Mouse (Mus musculus): ENCODE measurements around the gene Enox1. TPM values are rescaled to one million over a fixed set of nuclear protein-coding genes. Genes with fewer than 3 reads are reported as not detected.
"Not testable (repeated sequence)": the region's sequence is repeated elsewhere in the genome, so short reads cannot be mapped to it uniquely, and the experiment has no call there.

The Enox1 gene
- total RNA-seq (2014; rRNA removed) (42.7 and 43.5 TPM in 2 replicates), polyA plus RNA-seq (2015; fragmentation: Nextera tagmentation; extraction: Ambion mirVana) (29.1 and 30.7 TPM in 2 replicates)

GRCm38 (mm10) chr14:77156222-77156910, at the start of gene Enox1:
Gene Enox1, plus strand, starts transcription at chr14:77156763.
- peak within 1 kb of the TSS; percentile 94 for H3K9ac ChIP-seq (replicated peaks; ENCODE audit: low read length)
- WGBS, result under 1% methylated on average over 72 of the region's 73 CpGs
- H3K4me2 ChIP-seq (ENCODE audit: low read depth, low read length), result peak within 1 kb of the TSS; percentile 88
- H3K4me3 ChIP-seq (ENCODE audit: low read length), result peak within 1 kb of the TSS; percentile 97
- H3K9me3 ChIP-seq (ENCODE audit: low read length), result no peaks in the 10 kb centered on the region
- H3K27me3 ChIP-seq (ENCODE audit: insufficient read depth, low read length), result no peaks in the 10 kb centered on the region
- peaks cover 9% of the 10 kb centered on the region; the same call in 1 of the 2 replicates for H3K4me1 ChIP-seq (ENCODE audit: insufficient read depth, low read length)
- peak; percentile 89 for ATAC-seq
- DNase-seq (ENCODE audit: low spot score), result peak; percentile 98
- no peaks in the 10 kb centered on the region for H3K36me3 ChIP-seq (ENCODE audit: insufficient read depth, low read length)
- no peak; the same call in 1 of the 2 replicates for TF ChIP-seq CTCF (IDR thresholded peaks at IDR 0.05; ENCODE audit: low read depth)
- peak within 1 kb of the TSS; percentile 89 for H3K27ac ChIP-seq

- 48% methylated on average over 5 of the region's 5 CpGs for WGBS
- H3K27me3 ChIP-seq (ENCODE audit: insufficient read depth, low read length); H3K9me3 ChIP-seq (ENCODE audit: low read length); H3K4me2 ChIP-seq (ENCODE audit: low read depth, low read length); H3K27ac ChIP-seq; H3K9ac ChIP-seq (replicated peaks; ENCODE audit: low read length); H3K36me3 ChIP-seq (ENCODE audit: insufficient read depth, low read length); ATAC-seq; H3K4me1 ChIP-seq (ENCODE audit: insufficient read depth, low read length); H3K4me3 ChIP-seq (ENCODE audit: low read length); DNase-seq (ENCODE audit: low spot score): not testable (repeated sequence)
Observed at GRCm38 (mm10) chr14:77110622-77111021, 45.9 kb upstream of the Enox1 start.

DNA sequence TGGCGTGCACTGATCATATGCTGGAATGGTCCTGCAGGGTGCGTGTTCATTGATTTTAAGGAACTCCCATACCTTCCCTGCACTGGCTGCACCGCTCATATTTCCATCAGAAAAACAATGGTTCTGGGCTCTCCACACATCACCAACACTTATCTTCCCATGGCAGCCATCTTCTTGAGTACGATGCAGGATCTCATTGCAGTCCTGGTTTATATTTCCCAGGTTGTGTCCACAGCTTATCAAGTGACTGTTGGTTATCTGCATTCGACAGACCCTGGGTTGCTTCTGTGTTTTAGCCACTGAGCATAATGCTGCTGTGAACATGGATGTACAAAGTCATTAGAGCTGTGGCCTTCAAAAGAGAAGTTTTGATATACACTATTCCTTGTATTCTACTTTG, 26.0 kb upstream of the Enox1 start:
- no peak overlapping the region for H3K27ac ChIP-seq
- H3K36me3 ChIP-seq (ENCODE audit: insufficient read depth, low read length), result no peaks in the 10 kb centered on the region
- H3K4me1 ChIP-seq (ENCODE audit: insufficient read depth, low read length), result no peaks in the 10 kb centered on the region
- H3K27me3 ChIP-seq (ENCODE audit: insufficient read depth, low read length), result no peaks in the 10 kb centered on the region
- H3K4me3 ChIP-seq (ENCODE audit: low read length), result no peak overlapping the region
- no peak overlapping the region for H3K4me2 ChIP-seq (ENCODE audit: low read depth, low read length)
- DNase-seq (ENCODE audit: low spot score), result no peak
- no peak for TF ChIP-seq CTCF (IDR thresholded peaks at IDR 0.05; ENCODE audit: low read depth)
- 97% methylated on average over 5 of the region's 5 CpGs for whole genome bisulfite sequencing
- no peaks in the 10 kb centered on the region for H3K9me3 ChIP-seq (ENCODE audit: low read length)
- H3K9ac ChIP-seq (replicated peaks; ENCODE audit: low read length), result no peak overlapping the region
- ATAC-seq, result no peak

GRCm38 (mm10) chr14:77136936-77137335, 19.6 kb upstream of the Enox1 start:
- Histone ChIP-seq H3K4me1 (ENCODE audit: insufficient read depth, low read length) (no peaks in the 10 kb centered on the region), H3K27me3 (ENCODE audit: insufficient read depth, low read length) (no peaks in the 10 kb centered on the region), H3K4me3 (ENCODE audit: low read length) (no peak overlapping the region), H3K4me2 (ENCODE audit: low read depth, low read length) (no peak overlapping the region), H3K9me3 (ENCODE audit: low read length) (no peaks in the 10 kb centered on the region), H3K27ac (no peak overlapping the region), H3K9ac (replicated peaks; ENCODE audit: low read length) (no peak overlapping the region), H3K36me3 (ENCODE audit: insufficient read depth, low read length) (no peaks in the 10 kb centered on the region)
- ATAC-seq (no peak), DNase-seq (ENCODE audit: low spot score) (no peak)
- no peak for TF ChIP-seq CTCF (IDR thresholded peaks at IDR 0.05; ENCODE audit: low read depth)
- WGBS, result 50% methylated on average over 6 of the region's 6 CpGs

- Histone ChIP-seq H3K9ac (replicated peaks; ENCODE audit: low read length) (no peak overlapping the region), H3K36me3 (ENCODE audit: insufficient read depth, low read length) (no peaks in the 10 kb centered on the region), H3K4me2 (ENCODE audit: low read depth, low read length) (no peak overlapping the region), H3K27me3 (ENCODE audit: insufficient read depth, low read length) (no peaks in the 10 kb centered on the region), H3K27ac (no peak overlapping the region), H3K9me3 (ENCODE audit: low read length) (no peaks in the 10 kb centered on the region), H3K4me3 (ENCODE audit: low read length) (no peak overlapping the region), H3K4me1 (ENCODE audit: insufficient read depth, low read length) (no peaks in the 10 kb centered on the region)
- WGBS, result 29% methylated on average over 17 of the region's 17 CpGs
- peak; percentile 88 for ATAC-seq
- peak; percentile 80 for TF ChIP-seq CTCF (IDR thresholded peaks at IDR 0.05; ENCODE audit: low read depth)
- DNase-seq (ENCODE audit: low spot score), result peak; percentile 97
Observed at GRCm38 (mm10) chr14:77141324-77142282, 15.0 kb upstream of the Enox1 start.

DNA sequence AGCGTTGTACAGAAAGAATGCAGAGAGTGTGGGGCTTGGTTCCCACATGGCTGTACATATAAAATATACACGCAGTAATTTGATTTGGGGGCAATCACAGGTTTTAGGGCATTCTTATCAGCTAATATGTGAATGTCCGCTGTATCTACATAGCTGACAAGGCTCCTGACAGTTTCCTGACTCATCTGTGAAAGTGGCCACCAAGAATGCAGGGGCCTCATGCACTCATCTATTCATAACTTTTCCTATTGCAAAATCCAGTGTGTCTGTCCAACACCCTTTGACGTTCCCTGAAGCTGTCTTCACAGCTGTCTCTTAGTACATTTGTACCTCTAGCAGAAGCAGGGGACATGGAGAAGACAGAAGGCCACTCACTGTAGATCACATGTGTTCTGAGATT, 11.5 kb upstream of the Enox1 start:
- H3K9me3 ChIP-seq (ENCODE audit: low read length), result no peaks in the 10 kb centered on the region
- no peaks in the 10 kb centered on the region for H3K27me3 ChIP-seq (ENCODE audit: insufficient read depth, low read length)
- whole genome bisulfite sequencing, result 89% methylated on average over 4 of the region's 4 CpGs
- no peak overlapping the region for H3K4me2 ChIP-seq (ENCODE audit: low read depth, low read length)
- no peak for ATAC-seq
- no peak overlapping the region for H3K9ac ChIP-seq (replicated peaks; ENCODE audit: low read length)
- H3K4me1 ChIP-seq (ENCODE audit: insufficient read depth, low read length), result no peaks in the 10 kb centered on the region
- TF ChIP-seq CTCF (IDR thresholded peaks at IDR 0.05; ENCODE audit: low read depth), result no peak
- H3K4me3 ChIP-seq (ENCODE audit: low read length), result no peak overlapping the region
- H3K36me3 ChIP-seq (ENCODE audit: insufficient read depth, low read length), result no peaks in the 10 kb centered on the region
- DNase-seq (ENCODE audit: low spot score), result no peak
- H3K27ac ChIP-seq, result no peak overlapping the region

All from hindbrain, postnatal 0 days (tissue).